Mouse (Mus musculus) kidney, postnatal 0 days (tissue): ENCODE results near the gene Sult4a1. TPM values are rescaled to one million over a fixed set of nuclear protein-coding genes. Genes with fewer than 3 reads are reported as not detected.

Source experiments
- ATAC-seq: fragments of 200-750 bp; cut with Nextera tagmentation; replicated peaks from 2 replicates; pipeline ENCODE4 v1.8.0; 2017; ENCODE audit warnings: low read depth, moderate number of reproducible peaks, moderate TSS enrichment, moderate library complexity; ENCODE audit not compliant: low FRiP score
- DNase-seq: peaks from one replicate; pipeline ENCODE4 v3.0.0-alpha.2; 2016; ENCODE audit warnings: low spot score
- H3K27ac ChIP-seq: fragments of 300-500 bp; sonication (generic); 2 replicates; pipeline ENCODE4 v1.5.1; 2014; ENCODE audit warnings: mild to moderate bottlenecking
- H3K27me3 ChIP-seq: fragments of 300-500 bp; sonication (generic); 2 replicates; pipeline ENCODE4 v1.6.1; 2014; ENCODE audit warnings: low read length, mixed read lengths; ENCODE audit not compliant: insufficient read depth
- H3K36me3 ChIP-seq: fragments of 300-500 bp; sonication (generic); 2 replicates; pipeline ENCODE4 v1.6.1; 2014; ENCODE audit warnings: low read length, mixed read lengths; ENCODE audit not compliant: insufficient read depth
- H3K4me1 ChIP-seq: fragments of 300-500 bp; sonication (generic); replicated peaks from 2 replicates; pipeline ENCODE4 v1.6.1; 2014; ENCODE audit warnings: antibody characterized with exemption, low read length, mixed read lengths; ENCODE audit not compliant: insufficient read depth
- H3K4me2 ChIP-seq: fragments of 300-500 bp; sonication (generic); 2 replicates; pipeline ENCODE4 v1.6.1; 2014; ENCODE audit warnings: mild to moderate bottlenecking, low read length, moderate library complexity, mixed read lengths
- H3K4me3 ChIP-seq: fragments of 300-500 bp; sonication (generic); replicated peaks from 2 replicates; pipeline ENCODE4 v1.5.1; 2014; ENCODE audit warnings: low read depth, low read length
- H3K9ac ChIP-seq: fragments of 300-500 bp; sonication (generic); 2 replicates; pipeline ENCODE4 v1.6.1; 2014; ENCODE audit warnings: low read depth, low read length
- H3K9me3 ChIP-seq: fragments of 300-500 bp; sonication (generic); replicated peaks from 2 replicates; pipeline ENCODE4 v1.6.1; 2016; ENCODE audit warnings: low read length, inconsistent platforms, mixed read lengths
- CTCF ChIP-seq: IDR thresholded peaks from 2 replicates; pipeline ENCODE4 v1.5.1; 2016; ENCODE audit warnings: antibody characterized with exemption, low read depth, mild to moderate bottlenecking, moderate library complexity
- WGBS: fragments of 180-500 bp; shearing (Covaris S2); extraction: QIAGEN DNeasy Blood & Tissue Kit; methylation state at CpG from one replicate; pipeline ENCODE4 v1.1.7; 2014; 5-methylcytosine and 5-hydroxymethylcytosine counted together
- polyA plus RNA-seq: library from polyadenylated mRNA; unstranded; fragments of >200 nt; fragmentation: Nextera tagmentation; extraction: Ambion mirVana; gene quantifications from 2 replicates; pipeline ENCODE4 v1.2.1, GENCODE M21; 2015

The Sult4a1 gene
- polyA plus RNA-seq = 0.34 and 0.52 TPM in 2 replicates

- Histone ChIP-seq H3K4me3 (peak within 1 kb of the TSS; percentile 39), H3K27ac (no peak within 1 kb of the TSS), H3K9ac (no peak within 1 kb of the TSS), H3K4me2 (peak within 1 kb of the TSS; percentile 65), H3K27me3 (peaks cover 20% of the 10 kb centered on the region), H3K9me3 (no peaks in the 10 kb centered on the region), H3K36me3 (no peaks in the 10 kb centered on the region), H3K4me1 (peaks cover 7% of the 10 kb centered on the region; the same call in 1 of the 2 replicates)
- DNase-seq (no peak), ATAC-seq (no peak)
- no peak for TF ChIP-seq CTCF
- under 1% methylated on average over 77 of the region's 77 CpGs for WGBS
Measured at GRCm38 (mm10) chr15:84105105-84105923, at the start of gene Sult4a1. Gene Sult4a1 (minus strand): TSS chr15:84105754.

GRCm38 (mm10) chr15:84140929-84141328 is 35.4 kb upstream of the Sult4a1 start:
- TF ChIP-seq CTCF = no peak
- ATAC-seq (no peak), DNase-seq (no peak)
- Histone ChIP-seq H3K4me1 (no peaks in the 10 kb centered on the region), H3K27ac (no peak overlapping the region), H3K4me3 (no peak overlapping the region), H3K36me3 (no peaks in the 10 kb centered on the region), H3K27me3 (no peaks in the 10 kb centered on the region), H3K9ac (no peak overlapping the region), H3K4me2 (no peak overlapping the region), H3K9me3 (no peaks in the 10 kb centered on the region)
- 70% methylated on average over 5 of the region's 5 CpGs for WGBS

- H3K27ac ChIP-seq = no peak overlapping the region
- H3K36me3 ChIP-seq = no peaks in the 10 kb centered on the region
- no peak overlapping the region for H3K9ac ChIP-seq
- ATAC-seq (no peak), DNase-seq (no peak)
- no peaks in the 10 kb centered on the region for H3K4me1 ChIP-seq
- no peak overlapping the region for H3K4me3 ChIP-seq
- H3K4me2 ChIP-seq = no peak overlapping the region
- TF ChIP-seq CTCF = no peak
- H3K9me3 ChIP-seq = no peaks in the 10 kb centered on the region
- no peaks in the 10 kb centered on the region for H3K27me3 ChIP-seq
- WGBS = 33% methylated on average over 3 of the region's 3 CpGs
Measured at GRCm38 (mm10) chr15:84140109-84140508, 34.6 kb upstream of the Sult4a1 start.

GRCm38 (mm10) chr15:84139592-84140005 is 34.0 kb upstream of the Sult4a1 start:
- no peak for TF ChIP-seq CTCF
- Histone ChIP-seq H3K36me3 (no peaks in the 10 kb centered on the region), H3K4me3 (no peak overlapping the region), H3K9ac (no peak overlapping the region), H3K27ac (no peak overlapping the region), H3K4me2 (no peak overlapping the region), H3K9me3 (no peaks in the 10 kb centered on the region), H3K27me3 (no peaks in the 10 kb centered on the region), H3K4me1 (no peaks in the 10 kb centered on the region)
- DNase-seq (no peak), ATAC-seq (no peak)
- 65% methylated on average over 5 of the region's 5 CpGs for WGBS

- no peak for DNase-seq
- ATAC-seq = no peak
- no peaks in the 10 kb centered on the region for H3K27me3 ChIP-seq
- no peak overlapping the region for H3K27ac ChIP-seq
- H3K9ac ChIP-seq = no peak overlapping the region
- 49% methylated on average over 12 of the region's 12 CpGs for WGBS
- no peak overlapping the region for H3K4me2 ChIP-seq
- TF ChIP-seq CTCF = no peak
- H3K9me3 ChIP-seq = no peaks in the 10 kb centered on the region
- no peaks in the 10 kb centered on the region for H3K4me1 ChIP-seq
- H3K36me3 ChIP-seq = no peaks in the 10 kb centered on the region
- no peak overlapping the region for H3K4me3 ChIP-seq
Measured at GRCm38 (mm10) chr15:84136473-84137415, 31.2 kb upstream of the Sult4a1 start.

- H3K27me3 ChIP-seq = no peaks in the 10 kb centered on the region
- DNase-seq = no peak
- peak; percentile 68 for TF ChIP-seq CTCF
- no peak overlapping the region for H3K9ac ChIP-seq
- ATAC-seq = no peak
- H3K36me3 ChIP-seq = no peaks in the 10 kb centered on the region
- no peak overlapping the region for H3K27ac ChIP-seq
- no peak overlapping the region for H3K4me2 ChIP-seq
- no peak overlapping the region for H3K4me3 ChIP-seq
- 89% methylated on average over 5 of the region's 5 CpGs for WGBS
- H3K9me3 ChIP-seq = no peaks in the 10 kb centered on the region
- no peaks in the 10 kb centered on the region for H3K4me1 ChIP-seq
Measured at GRCm38 (mm10) chr15:84135472-84135871, 29.9 kb upstream of the Sult4a1 start.
